Mouse (Mus musculus) heart, postnatal 10 days (tissue): Measurements from ENCODE around the gene Syngr3. TPM values are rescaled to one million over a fixed set of nuclear protein-coding genes. Genes with fewer than 3 reads are reported as not detected.

Source experiments
- total RNA-seq, 2 experiments: library from RNA; stranded (reverse); gene quantifications; 2 replicates each; pipeline ENCODE4 v1.2.3; 2021

Syngr3 gene
- total RNA-seq, 2 experiments from 2014 or later = not detected

Other genes starting within 250 kb of the Syngr3 start
- 1 to 10 TPM; 1.0 to 1.6 TPM for gene Dnase1l2, start 246.8 kb downstream of the Syngr3 start, total RNA-seq
- 10 to 100 TPM; 15.6 to 15.9 TPM for gene E4f1, start 219.6 kb downstream of the Syngr3 start, total RNA-seq
- gene Pgp, start 219.6 kb downstream of the Syngr3 start, total RNA-seq = 10 to 100 TPM; 38.5 to 39.9 TPM
- gene Bricd5, start 216.1 kb downstream of the Syngr3 start, total RNA-seq = under 1 TPM in 1 of 2 experiments, not detected in 1; 0.26 TPM
- 10 to 100 TPM; 11.6 to 12.9 TPM for gene Mlst8, start 210.9 kb downstream of the Syngr3 start, total RNA-seq
- gene Caskin1, start 201.4 kb downstream of the Syngr3 start, total RNA-seq = under 1 TPM; 0.48 to 0.52 TPM
- gene Traf7, start 162.0 kb downstream of the Syngr3 start, total RNA-seq = 10 to 100 TPM; 75.9 to 77.9 TPM
- under 1 TPM; 0.32 to 0.45 TPM for gene Rab26, start 155.7 kb downstream of the Syngr3 start, total RNA-seq
- gene Pkd1, start 140.1 kb downstream of the Syngr3 start, total RNA-seq = 10 to 100 TPM; 60.1 to 72.2 TPM
- gene Tsc2, start 57.3 kb downstream of the Syngr3 start, total RNA-seq = 10 to 100 TPM; 86.0 to 95.6 TPM
- gene Nthl1, start 57.3 kb downstream of the Syngr3 start, total RNA-seq = 1 to 10 TPM; 3.2 to 3.4 TPM
- gene Slc9a3r2, start 39.6 kb downstream of the Syngr3 start, total RNA-seq = 100 to 1,000 TPM; 108 to 133 TPM
- gene Npw, start 31.5 kb downstream of the Syngr3 start, total RNA-seq = not detected
- 10 to 100 TPM; 25.1 to 25.4 TPM for gene Zfp598, start 20.3 kb downstream of the Syngr3 start, total RNA-seq
- gene Gfer, start 6.2 kb upstream of the Syngr3 start, total RNA-seq = 10 to 100 TPM; 18.9 to 19.8 TPM
- 1 to 10 TPM in 1 of 2 experiments, under 1 TPM in 1; 0.93 to 2.9 TPM for gene Noxo1, start 6.3 kb upstream of the Syngr3 start, total RNA-seq
- 10 to 100 TPM; 20.8 to 21.5 TPM for gene Tbl3, start 17.7 kb upstream of the Syngr3 start, total RNA-seq
- not detected for gene Rnf151, start 28.1 kb upstream of the Syngr3 start, total RNA-seq
- gene Rps2, start 28.2 kb upstream of the Syngr3 start, total RNA-seq = 100 to 1,000 TPM; 730 to 736 TPM
- 100 to 1,000 TPM; 845 to 899 TPM for gene Ndufb10, start 34.5 kb upstream of the Syngr3 start, total RNA-seq
- 10 to 100 TPM; 67.3 to 69.8 TPM for gene Rpl3l, start 37.9 kb upstream of the Syngr3 start, total RNA-seq
- 100 to 1,000 TPM; 123 to 163 TPM for gene Msrb1, start 46.7 kb upstream of the Syngr3 start, total RNA-seq
- gene Hs3st6, start 63.0 kb upstream of the Syngr3 start, total RNA-seq = not detected
- not detected for gene Meiob, start 114.3 kb upstream of the Syngr3 start, total RNA-seq
- gene Hagh, start 150.2 kb upstream of the Syngr3 start, total RNA-seq = 100 to 1,000 TPM; 110 to 117 TPM
- gene Fahd1, start 160.4 kb upstream of the Syngr3 start, total RNA-seq = 10 to 100 TPM; 62.4 to 66.0 TPM
- gene Igfals, start 176.0 kb upstream of the Syngr3 start, total RNA-seq = 10 to 100 TPM in 1 of 2 experiments, 1 to 10 TPM in 1; 9.9 to 14.0 TPM
- gene Nubp2, start 196.4 kb upstream of the Syngr3 start, total RNA-seq = 10 to 100 TPM; 27.0 to 27.8 TPM
- gene Spsb3, start 196.7 kb upstream of the Syngr3 start, total RNA-seq = 10 to 100 TPM; 41.3 to 45.8 TPM
- 10 to 100 TPM; 17.1 to 23.7 TPM for gene Eme2, start 205.1 kb upstream of the Syngr3 start, total RNA-seq
- 100 to 1,000 TPM; 114 to 116 TPM for gene Mrps34, start 205.2 kb upstream of the Syngr3 start, total RNA-seq
- gene Nme3, start 206.5 kb upstream of the Syngr3 start, total RNA-seq = 10 to 100 TPM; 45.4 to 54.6 TPM
- gene Mapk8ip3, start 247.0 kb upstream of the Syngr3 start, total RNA-seq = 10 to 100 TPM; 64.0 to 66.9 TPM